Mouse (Mus musculus): Measurements from ENCODE around the gene Lamc1. TPM values are rescaled to one million over a fixed set of nuclear protein-coding genes. Genes with fewer than 3 reads are reported as not detected.

The Lamc1 gene
- polyA plus RNA-seq, 1 experiment = 22.8 TPM

DNA sequence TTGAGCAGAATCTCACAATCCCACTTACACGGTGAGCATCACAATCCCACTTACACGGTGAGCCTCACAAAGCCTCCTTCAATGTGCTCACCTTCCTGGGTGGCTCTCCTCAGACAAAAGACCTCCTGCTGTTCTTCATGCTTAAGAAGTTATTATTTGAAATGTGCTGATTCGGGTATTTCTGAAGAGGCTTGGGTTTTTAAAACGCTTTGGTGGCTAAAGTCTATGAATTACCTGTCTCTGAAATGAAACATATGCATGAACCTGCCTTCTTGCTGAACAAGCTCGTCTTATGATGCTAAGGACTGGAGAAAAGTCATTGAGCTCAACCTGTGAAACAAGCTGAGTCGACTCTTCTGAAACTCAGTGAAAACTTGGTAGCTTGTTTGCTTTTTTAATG, 36.6 kb downstream of the Lamc1 start:
- WGBS = 83% methylated on average over 6 of the region's 6 CpGs

GRCm38 (mm10) chr1:153292892-153293291, 39.7 kb downstream of the Lamc1 start:
- H3K27me3 ChIP-seq (ENCODE audit: control insufficient read depth, insufficient read depth, low read length) = no peaks in the 10 kb centered on the region
- H3K4me1 ChIP-seq (ENCODE audit: control insufficient read depth, insufficient read depth, insufficient read length, low read length) = peaks cover 2% of the 10 kb centered on the region; the same call in 1 of the 2 replicates
- no peak overlapping the region for H3K27ac ChIP-seq (ENCODE audit: insufficient read depth, low read depth, low read length)
- no peaks in the 10 kb centered on the region for H3K36me3 ChIP-seq (ENCODE audit: control insufficient read depth, insufficient read depth, low read length)
- TF ChIP-seq POLR2A (IDR thresholded peaks at IDR 0.05; ENCODE audit: low read depth, low read length) (no peak), CTCF (IDR thresholded peaks at IDR 0.05; ENCODE audit: extremely low read depth, insufficient read length, insufficient replicate concordance, low read depth, low read length) (no peak)
- 46% methylated on average over 5 of the region's 5 CpGs for WGBS
- H3K4me3 ChIP-seq (ENCODE audit: low read depth, low read length) = no peak overlapping the region

More for the DNA sequence above, 36.6 kb downstream of the Lamc1 start:
- TF ChIP-seq POLR2A (IDR thresholded peaks at IDR 0.05; ENCODE audit: low read depth, low read length) = no peak
- no peak for TF ChIP-seq CTCF (IDR thresholded peaks at IDR 0.05; ENCODE audit: extremely low read depth, insufficient read length, insufficient replicate concordance, low read depth, low read length)
- H3K4me3 ChIP-seq (ENCODE audit: low read depth, low read length) = no peak overlapping the region
- no peaks in the 10 kb centered on the region for H3K36me3 ChIP-seq (ENCODE audit: control insufficient read depth, insufficient read depth, low read length)
- no peak overlapping the region for H3K27ac ChIP-seq (ENCODE audit: insufficient read depth, low read depth, low read length)
- H3K27me3 ChIP-seq (ENCODE audit: control insufficient read depth, insufficient read depth, low read length) = no peaks in the 10 kb centered on the region
- peaks cover 2% of the 10 kb centered on the region; the same call in 1 of the 2 replicates for H3K4me1 ChIP-seq (ENCODE audit: control insufficient read depth, insufficient read depth, insufficient read length, low read length)

- Histone ChIP-seq H3K27me3 (ENCODE audit: control insufficient read depth, insufficient read depth, low read length) (no peaks in the 10 kb centered on the region), H3K4me1 (ENCODE audit: control insufficient read depth, insufficient read depth, insufficient read length, low read length) (peaks cover 2% of the 10 kb centered on the region; the same call in 1 of the 2 replicates), H3K27ac (ENCODE audit: insufficient read depth, low read depth, low read length) (no peak overlapping the region), H3K4me3 (ENCODE audit: low read depth, low read length) (no peak overlapping the region), H3K36me3 (ENCODE audit: control insufficient read depth, insufficient read depth, low read length) (no peaks in the 10 kb centered on the region)
- TF ChIP-seq CTCF (IDR thresholded peaks at IDR 0.05; ENCODE audit: extremely low read depth, insufficient read length, insufficient replicate concordance, low read depth, low read length) (no peak), POLR2A (IDR thresholded peaks at IDR 0.05; ENCODE audit: low read depth, low read length) (no peak)
- 66% methylated on average over 6 of the region's 6 CpGs for WGBS
These were observed 40.4 kb downstream of the Lamc1 start for GRCm38 (mm10) chr1:153292202-153292601.

DNA sequence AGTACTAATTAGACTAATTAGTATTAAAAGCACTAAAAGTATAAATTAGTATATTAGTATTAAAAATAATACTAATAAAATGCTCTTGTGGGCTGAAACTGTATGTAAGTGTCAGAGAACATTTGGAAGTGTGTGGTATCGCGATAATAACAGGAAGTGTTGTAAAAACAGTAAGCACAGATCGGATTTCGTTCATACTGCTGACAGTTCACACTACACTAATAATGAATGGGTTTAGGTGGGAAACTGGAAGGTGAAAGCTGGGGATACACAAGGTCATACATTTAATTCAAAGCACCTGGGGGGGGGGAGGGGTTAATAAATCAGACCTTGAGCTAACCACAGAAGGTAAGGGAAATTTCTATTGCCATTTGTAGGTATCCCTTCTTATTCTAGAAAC, 41.2 kb downstream of the Lamc1 start:
- H3K4me1 ChIP-seq (ENCODE audit: control insufficient read depth, insufficient read depth, insufficient read length, low read length) = peaks cover 2% of the 10 kb centered on the region; the same call in 1 of the 2 replicates
- WGBS = 61% methylated on average over 4 of the region's 4 CpGs
- H3K36me3 ChIP-seq (ENCODE audit: control insufficient read depth, insufficient read depth, low read length) = no peaks in the 10 kb centered on the region
- H3K27ac ChIP-seq (ENCODE audit: insufficient read depth, low read depth, low read length) = no peak overlapping the region
- no peaks in the 10 kb centered on the region for H3K27me3 ChIP-seq (ENCODE audit: control insufficient read depth, insufficient read depth, low read length)
- no peak overlapping the region for H3K4me3 ChIP-seq (ENCODE audit: low read depth, low read length)
- no peak for TF ChIP-seq CTCF (IDR thresholded peaks at IDR 0.05; ENCODE audit: extremely low read depth, insufficient read length, insufficient replicate concordance, low read depth, low read length)
- no peak for TF ChIP-seq POLR2A (IDR thresholded peaks at IDR 0.05; ENCODE audit: low read depth, low read length)

GRCm38 (mm10) chr1:153288010-153288409, 44.6 kb downstream of the Lamc1 start:
- Histone ChIP-seq H3K27ac (ENCODE audit: insufficient read depth, low read depth, low read length) (no peak overlapping the region), H3K4me1 (ENCODE audit: control insufficient read depth, insufficient read depth, insufficient read length, low read length) (peaks cover 2% of the 10 kb centered on the region; the same call in 1 of the 2 replicates), H3K27me3 (ENCODE audit: control insufficient read depth, insufficient read depth, low read length) (no peaks in the 10 kb centered on the region), H3K36me3 (ENCODE audit: control insufficient read depth, insufficient read depth, low read length) (no peaks in the 10 kb centered on the region), H3K4me3 (ENCODE audit: low read depth, low read length) (no peak overlapping the region)
- no peak for TF ChIP-seq POLR2A (IDR thresholded peaks at IDR 0.05; ENCODE audit: low read depth, low read length)
- TF ChIP-seq CTCF (IDR thresholded peaks at IDR 0.05; ENCODE audit: extremely low read depth, insufficient read length, insufficient replicate concordance, low read depth, low read length) = no peak
- WGBS = 70% methylated on average over 4 of the region's 4 CpGs

- Histone ChIP-seq H3K4me3 (ENCODE audit: low read depth, low read length) (no peak overlapping the region), H3K36me3 (ENCODE audit: control insufficient read depth, insufficient read depth, low read length) (no peaks in the 10 kb centered on the region), H3K4me1 (ENCODE audit: control insufficient read depth, insufficient read depth, insufficient read length, low read length) (peaks cover 2% of the 10 kb centered on the region; the same call in 1 of the 2 replicates), H3K27ac (ENCODE audit: insufficient read depth, low read depth, low read length) (no peak overlapping the region), H3K27me3 (ENCODE audit: control insufficient read depth, insufficient read depth, low read length) (no peaks in the 10 kb centered on the region)
- TF ChIP-seq POLR2A (IDR thresholded peaks at IDR 0.05; ENCODE audit: low read depth, low read length) = no peak
- TF ChIP-seq CTCF (IDR thresholded peaks at IDR 0.05; ENCODE audit: extremely low read depth, insufficient read length, insufficient replicate concordance, low read depth, low read length) = no peak
- WGBS = 86% methylated on average over 5 of the region's 5 CpGs
These were observed 45.1 kb downstream of the Lamc1 start for GRCm38 (mm10) chr1:153287443-153287842.

- Histone ChIP-seq H3K27ac (ENCODE audit: insufficient read depth, low read depth, low read length) (no peak overlapping the region), H3K36me3 (ENCODE audit: control insufficient read depth, insufficient read depth, low read length) (no peaks in the 10 kb centered on the region), H3K4me3 (ENCODE audit: low read depth, low read length) (no peak overlapping the region), H3K4me1 (ENCODE audit: control insufficient read depth, insufficient read depth, insufficient read length, low read length) (no peaks in the 10 kb centered on the region; the same call in 1 of the 2 replicates), H3K27me3 (ENCODE audit: control insufficient read depth, insufficient read depth, low read length) (no peaks in the 10 kb centered on the region)
- no peak for TF ChIP-seq CTCF (IDR thresholded peaks at IDR 0.05; ENCODE audit: extremely low read depth, insufficient read length, insufficient replicate concordance, low read depth, low read length)
- 86% methylated on average over 9 of the region's 9 CpGs for WGBS
These were observed 46.4 kb downstream of the Lamc1 start for GRCm38 (mm10) chr1:153286216-153286615.

All from small intestine, adult 2 months (tissue).